Mouse (Mus musculus) spleen, postnatal 14 days (tissue): ENCODE measurements around the gene Man2b2.

Experiments used
- DNase-seq, 2 experiments: peaks; one replicate each; pipeline ENCODE4 v3.0.0; 2021 to 2022; ENCODE audit warnings: low spot score in 2 of 2

Man2b2 gene

DNA sequence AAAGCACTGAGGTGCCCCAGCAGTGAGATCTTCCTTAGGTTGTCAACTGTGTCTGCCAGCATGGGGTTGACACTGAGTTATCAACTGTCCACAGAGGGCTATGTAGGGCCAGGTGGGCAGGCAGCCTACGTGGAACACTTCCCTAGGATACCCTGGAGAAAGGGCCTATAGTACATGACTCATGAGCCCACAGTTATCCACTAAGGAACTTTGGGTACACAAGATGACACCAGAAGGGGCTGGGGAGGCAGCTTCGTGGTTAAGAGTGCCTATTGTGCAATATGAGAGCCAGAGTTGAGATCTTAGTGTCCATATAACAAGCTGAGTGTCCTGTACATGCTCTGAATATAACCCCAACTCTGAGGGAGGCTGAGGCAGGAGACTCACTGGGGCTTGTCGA, 60.9 kb downstream of the Man2b2 start:
- no peak for DNase-seq

GRCm38 (mm10) chr5:36766958-36767703, 63.3 kb downstream of the Man2b2 start:
- DNase-seq = no peak

GRCm38 (mm10) chr5:36759848-36760247, 70.6 kb downstream of the Man2b2 start:
- DNase-seq = no peak

DNA sequence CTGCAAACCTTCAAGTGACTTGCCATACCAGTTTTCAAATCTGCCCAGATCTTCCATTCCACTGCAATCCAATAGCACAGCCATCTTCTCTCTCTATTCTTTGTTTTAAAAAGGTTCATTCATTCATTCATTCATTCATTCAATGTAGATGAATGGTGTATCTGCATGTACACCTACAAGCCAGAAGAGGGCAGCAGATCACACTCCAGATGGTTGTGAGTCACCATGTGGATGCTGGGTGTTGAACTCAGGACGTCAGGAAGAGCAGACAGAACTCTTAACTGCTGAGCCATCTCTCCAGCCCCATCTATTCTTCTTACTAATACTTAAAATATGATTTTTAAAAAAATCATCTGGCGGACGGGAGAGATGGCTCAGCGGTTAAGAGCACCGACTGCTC, 73.4 kb downstream of the Man2b2 start:
- DNase-seq = no peak
